Mouse (Mus musculus): Measurements from ENCODE around the gene Nudt6. TPM values are rescaled to one million over a fixed set of nuclear protein-coding genes. Genes with fewer than 3 reads are reported as not detected.

The Nudt6 gene
- polyA plus RNA-seq, 1 experiment from 2014 or later: 9.3 TPM

DNA sequence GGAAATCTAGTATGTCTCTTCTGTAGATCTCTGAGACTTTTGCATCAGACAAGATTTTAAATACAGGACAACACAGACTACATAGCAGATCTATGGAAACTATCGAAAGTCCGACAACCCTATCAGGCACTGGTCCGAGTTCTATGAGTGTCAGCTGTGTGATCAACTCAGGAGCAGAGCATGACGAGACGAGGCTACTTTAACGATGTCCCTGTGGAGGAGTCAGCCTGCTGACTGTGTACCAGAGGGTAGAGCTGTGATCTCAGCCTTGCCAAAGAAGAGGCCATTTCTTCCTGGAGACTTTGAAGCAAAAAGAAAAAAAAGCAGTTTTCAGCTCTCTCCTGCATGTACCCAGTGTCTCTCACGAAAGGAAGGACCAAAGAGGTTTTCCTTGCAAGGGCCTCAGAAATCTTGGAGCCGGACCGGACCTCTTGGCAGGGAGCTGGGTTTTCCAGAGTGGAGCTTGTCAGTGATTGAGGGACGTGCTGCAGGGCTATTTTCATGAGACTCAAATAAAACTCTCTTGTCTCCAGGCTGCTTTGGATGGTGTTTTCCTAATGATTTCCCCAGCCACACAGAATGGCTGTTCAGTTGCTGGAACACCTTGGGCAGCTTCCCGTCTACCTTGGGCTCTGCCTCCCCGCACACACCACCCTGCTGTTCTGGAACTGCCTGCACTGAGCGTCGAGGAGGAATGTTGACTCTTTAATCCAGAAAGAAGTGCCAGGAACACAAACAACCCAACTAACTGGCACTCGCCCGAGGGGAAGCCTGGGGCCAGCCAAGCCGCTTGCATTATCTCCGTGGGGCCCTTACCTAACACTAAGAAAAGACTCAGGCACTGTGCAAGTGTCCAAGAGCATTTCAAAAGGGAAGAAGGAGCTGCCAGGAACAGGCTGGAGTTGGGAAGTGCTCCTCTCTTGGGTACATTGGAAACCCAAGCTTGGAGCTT is 39.8 kb downstream of the Nudt6 start:
- Histone ChIP-seq H3K36me3 (no peaks in the 10 kb centered on the region), H3K9me3 (replicated peaks) (no peaks in the 10 kb centered on the region), H3K4me3 (replicated peaks) (no peak overlapping the region), H3K4me1 (no peaks in the 10 kb centered on the region), H3K4me2 (no peak overlapping the region), H3K27me3 (replicated peaks) (no peaks in the 10 kb centered on the region), H3K9ac (replicated peaks) (no peak overlapping the region), H3K27ac (replicated peaks) (peak overlapping the region; percentile 56; the same call in 1 of the 2 replicates)
- peak; percentile 26; the same call in 1 of the 2 replicates for ATAC-seq (ENCODE audit: low FRiP score)
- WGBS: 72% methylated on average over 18 of the region's 18 CpGs

DNA sequence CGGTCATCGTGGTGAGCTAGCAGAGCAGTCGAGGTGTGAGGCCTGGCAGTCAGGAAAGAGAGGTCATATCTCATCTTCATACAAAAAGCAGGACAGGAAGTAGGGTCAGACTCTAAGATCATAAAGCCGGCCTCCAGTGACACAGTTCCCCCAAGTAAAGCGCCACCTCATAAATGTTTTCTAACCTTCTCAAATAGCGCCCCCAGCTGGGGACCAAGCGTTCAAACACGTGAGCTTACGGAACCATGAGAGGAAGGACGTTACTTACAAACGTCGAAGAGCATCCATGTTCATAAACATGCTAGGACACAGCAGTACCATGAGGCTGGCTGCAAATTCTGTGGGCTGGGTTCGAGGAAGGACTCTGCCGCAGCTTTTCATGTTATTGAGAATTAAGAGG is 40.8 kb downstream of the Nudt6 start:
- no peaks in the 10 kb centered on the region for H3K9me3 ChIP-seq (replicated peaks)
- H3K27ac ChIP-seq (replicated peaks): no peak overlapping the region
- H3K4me2 ChIP-seq: no peak overlapping the region
- no peaks in the 10 kb centered on the region for H3K4me1 ChIP-seq
- no peaks in the 10 kb centered on the region for H3K27me3 ChIP-seq (replicated peaks)
- 85% methylated on average over 14 of the region's 14 CpGs for WGBS
- ATAC-seq (ENCODE audit: low FRiP score): no peak
- H3K9ac ChIP-seq (replicated peaks): no peak overlapping the region
- no peak overlapping the region for H3K4me3 ChIP-seq (replicated peaks)
- no peaks in the 10 kb centered on the region for H3K36me3 ChIP-seq

DNA sequence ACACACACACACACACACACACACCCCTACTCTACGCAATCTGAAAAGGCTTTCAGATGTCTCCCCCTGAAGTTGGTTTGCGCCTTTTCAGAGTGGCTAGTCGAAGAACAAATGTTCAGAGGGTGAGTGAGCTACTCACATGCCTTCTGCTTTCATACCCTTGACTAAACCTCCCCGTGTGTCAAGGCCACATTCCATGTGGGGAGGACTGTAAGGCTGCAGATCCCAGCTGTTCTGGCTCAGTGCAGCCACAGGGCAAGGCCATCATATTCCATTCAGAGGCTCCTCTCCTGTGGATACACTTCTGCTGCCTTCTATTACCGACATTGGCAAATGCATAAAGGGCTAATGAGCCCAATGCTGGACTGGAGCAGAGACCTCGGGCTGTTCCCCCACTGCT is 41.6 kb downstream of the Nudt6 start:
- no peak overlapping the region for H3K27ac ChIP-seq (replicated peaks)
- no peak overlapping the region for H3K9ac ChIP-seq (replicated peaks)
- no peak for ATAC-seq (ENCODE audit: low FRiP score)
- no peak overlapping the region for H3K4me3 ChIP-seq (replicated peaks)
- no peak overlapping the region for H3K4me2 ChIP-seq
- no peaks in the 10 kb centered on the region for H3K4me1 ChIP-seq
- 69% methylated on average over 6 of the region's 6 CpGs for WGBS
- no peaks in the 10 kb centered on the region for H3K27me3 ChIP-seq (replicated peaks)
- no peaks in the 10 kb centered on the region for H3K36me3 ChIP-seq
- H3K9me3 ChIP-seq (replicated peaks): no peaks in the 10 kb centered on the region

DNA sequence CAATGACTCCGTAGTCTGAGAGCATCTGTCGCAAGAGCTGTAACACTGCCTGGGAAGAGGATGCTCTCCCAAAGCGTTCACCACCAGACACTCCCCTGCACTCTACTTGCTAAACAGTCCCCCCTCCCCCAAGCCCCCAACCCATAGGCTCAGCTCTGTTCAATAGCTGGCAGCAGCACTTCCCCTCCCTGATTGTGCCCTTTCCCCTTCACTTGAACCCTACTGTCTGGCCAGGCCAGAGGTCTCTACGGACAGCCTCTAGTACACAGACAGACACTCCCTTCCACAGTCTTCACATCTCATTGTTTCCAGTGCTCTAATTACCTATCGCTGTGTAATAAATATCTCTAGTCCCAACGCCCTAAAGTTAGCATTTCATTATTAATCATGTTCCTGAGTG is 42.1 kb downstream of the Nudt6 start:
- 48% methylated on average over 6 of the region's 6 CpGs for WGBS
- Histone ChIP-seq H3K9ac (replicated peaks) (no peak overlapping the region), H3K4me1 (no peaks in the 10 kb centered on the region), H3K9me3 (replicated peaks) (no peaks in the 10 kb centered on the region), H3K27me3 (replicated peaks) (no peaks in the 10 kb centered on the region), H3K4me2 (no peak overlapping the region), H3K27ac (replicated peaks) (no peak overlapping the region), H3K36me3 (no peaks in the 10 kb centered on the region), H3K4me3 (replicated peaks) (no peak overlapping the region)
- ATAC-seq (ENCODE audit: low FRiP score): no peak

DNA sequence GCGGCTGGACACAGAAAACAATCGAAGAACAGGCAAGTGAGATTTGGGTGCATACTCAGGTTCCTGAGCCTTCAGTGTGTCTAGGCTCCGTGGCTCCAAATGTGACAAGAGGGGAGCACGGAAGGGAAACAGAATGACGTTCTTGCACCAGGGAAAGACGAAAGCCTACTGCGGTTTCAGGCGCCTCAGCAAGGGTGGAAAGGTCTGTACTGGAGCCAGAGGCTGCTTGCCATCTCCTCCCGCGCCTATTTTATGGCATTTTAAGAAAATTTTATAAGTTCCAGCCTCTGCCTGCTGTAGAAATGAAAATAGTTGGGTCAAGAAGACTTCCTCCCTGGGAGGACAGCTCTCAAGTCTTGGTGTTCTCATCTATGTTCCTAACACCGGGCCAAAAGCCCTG is 46.3 kb downstream of the Nudt6 start:
- Histone ChIP-seq H3K4me2 (no peak overlapping the region), H3K27me3 (replicated peaks) (no peaks in the 10 kb centered on the region), H3K27ac (replicated peaks) (no peak overlapping the region), H3K4me1 (no peaks in the 10 kb centered on the region), H3K36me3 (no peaks in the 10 kb centered on the region), H3K9me3 (replicated peaks) (no peaks in the 10 kb centered on the region), H3K9ac (replicated peaks) (no peak overlapping the region), H3K4me3 (replicated peaks) (no peak overlapping the region)
- WGBS: 92% methylated on average over 11 of the region's 11 CpGs
- no peak for ATAC-seq (ENCODE audit: low FRiP score)

DNA sequence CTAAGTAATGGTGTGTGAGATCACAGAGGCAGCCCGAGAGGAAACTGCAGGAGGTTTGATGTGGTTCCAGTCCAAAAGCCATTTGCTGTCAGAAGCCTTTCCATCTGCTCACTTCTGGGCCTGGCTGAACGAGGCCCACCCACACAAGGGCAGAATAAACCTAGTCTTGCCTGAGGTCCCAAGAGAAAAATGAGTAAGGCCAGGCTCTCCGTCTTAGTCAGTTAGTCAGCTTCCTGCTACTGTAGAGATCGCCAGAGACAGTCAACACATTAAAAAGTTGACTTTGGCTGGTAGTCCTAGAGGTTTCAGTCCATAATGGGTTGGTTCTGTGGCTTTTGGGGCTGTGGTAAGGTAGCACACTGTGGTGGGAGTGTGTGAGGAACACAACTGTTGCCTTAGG is 49.6 kb downstream of the Nudt6 start:
- Histone ChIP-seq H3K36me3 (no peaks in the 10 kb centered on the region), H3K4me3 (replicated peaks) (no peak overlapping the region), H3K4me1 (no peaks in the 10 kb centered on the region), H3K27ac (replicated peaks) (no peak overlapping the region), H3K4me2 (no peak overlapping the region), H3K9ac (replicated peaks) (no peak overlapping the region), H3K9me3 (replicated peaks) (no peaks in the 10 kb centered on the region), H3K27me3 (replicated peaks) (no peaks in the 10 kb centered on the region)
- WGBS: 73% methylated on average over 4 of the region's 4 CpGs
- no peak for ATAC-seq (ENCODE audit: low FRiP score)

DNA sequence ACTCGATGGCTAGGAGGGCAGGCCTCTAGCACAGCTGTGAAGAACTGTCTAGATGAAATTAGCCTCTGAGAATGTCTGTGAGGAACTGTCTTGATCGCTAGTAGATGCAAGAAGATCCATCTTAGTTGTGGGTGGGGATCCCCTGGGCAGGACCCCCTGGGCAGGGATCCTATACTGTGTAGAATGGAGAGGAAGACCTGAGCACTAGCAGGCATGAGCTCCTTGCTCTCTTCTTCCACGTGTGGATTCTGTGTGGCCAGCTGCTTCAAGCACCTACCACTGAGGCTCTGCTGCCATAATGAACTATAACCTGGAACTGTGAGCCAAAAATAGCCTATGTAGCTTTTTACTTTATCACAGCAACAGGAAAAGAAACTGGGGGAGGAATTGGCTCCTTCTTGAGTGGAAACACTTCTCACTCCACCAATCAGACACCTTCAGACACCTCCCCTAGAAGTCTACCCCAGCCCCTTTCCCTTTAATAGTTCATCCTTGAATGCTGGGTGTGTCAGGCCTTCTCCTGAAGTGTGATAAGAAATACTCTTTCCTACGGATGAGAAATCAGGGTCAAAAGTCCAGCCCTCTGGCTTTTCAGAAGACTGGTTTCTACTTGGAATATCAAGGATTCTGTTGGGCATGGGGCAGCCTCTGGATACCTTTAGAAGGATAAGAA is 53.5 kb downstream of the Nudt6 start:
- Histone ChIP-seq H3K27me3 (replicated peaks) (no peaks in the 10 kb centered on the region), H3K4me1 (no peaks in the 10 kb centered on the region), H3K9me3 (replicated peaks) (no peaks in the 10 kb centered on the region), H3K4me3 (replicated peaks) (no peak overlapping the region), H3K9ac (replicated peaks) (no peak overlapping the region), H3K27ac (replicated peaks) (no peak overlapping the region), H3K4me2 (no peak overlapping the region), H3K36me3 (no peaks in the 10 kb centered on the region)
- 79% methylated on average over 4 of the region's 4 CpGs for WGBS
- no peak for ATAC-seq (ENCODE audit: low FRiP score)

DNA sequence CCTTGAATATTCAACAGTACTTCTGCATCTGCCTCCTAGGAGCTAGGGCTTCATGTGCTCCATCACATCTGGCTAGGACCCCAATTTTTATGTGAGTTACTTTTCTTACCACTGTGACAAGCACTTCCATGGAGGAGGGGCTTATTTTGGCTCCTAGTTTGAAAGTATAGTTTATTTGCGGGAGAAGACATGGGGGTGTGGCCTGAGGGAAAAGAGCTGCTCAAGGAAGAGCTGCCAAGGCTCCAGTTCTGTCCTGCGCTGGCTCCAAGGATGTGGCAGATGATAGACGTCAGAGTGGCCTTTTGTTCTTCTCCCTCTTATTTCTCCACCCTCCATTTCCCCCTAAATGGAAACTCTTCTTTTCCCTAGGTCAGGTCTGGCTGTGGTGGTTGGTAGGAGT is 54.0 kb downstream of the Nudt6 start:
- no peak for ATAC-seq (ENCODE audit: low FRiP score)
- Histone ChIP-seq H3K4me2 (no peak overlapping the region), H3K36me3 (no peaks in the 10 kb centered on the region), H3K27ac (replicated peaks) (no peak overlapping the region), H3K9me3 (replicated peaks) (no peaks in the 10 kb centered on the region), H3K4me3 (replicated peaks) (no peak overlapping the region), H3K9ac (replicated peaks) (no peak overlapping the region), H3K27me3 (replicated peaks) (no peaks in the 10 kb centered on the region), H3K4me1 (no peaks in the 10 kb centered on the region)
- WGBS: 63% methylated on average over 3 of the region's 3 CpGs

DNA sequence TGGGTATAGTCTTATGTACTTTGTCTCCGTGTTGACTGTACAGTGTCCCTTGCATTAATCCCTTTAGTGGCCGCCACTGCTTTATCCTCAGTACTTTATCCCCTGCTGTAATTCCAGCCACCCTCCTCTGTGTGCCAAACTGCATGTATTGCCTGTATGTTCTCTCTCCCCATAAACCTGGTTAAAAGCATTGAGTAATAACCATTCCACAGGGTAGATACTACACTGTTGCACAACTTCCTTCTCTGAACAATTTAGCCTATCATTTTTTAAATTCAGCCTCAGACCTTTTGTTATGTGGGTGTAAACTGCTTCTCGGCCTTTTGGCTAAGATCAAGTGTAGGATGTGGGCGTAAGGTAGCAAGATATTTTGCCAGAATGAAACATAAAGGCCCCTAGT is 54.9 kb downstream of the Nudt6 start:
- no peak for ATAC-seq (ENCODE audit: low FRiP score)
- 90% methylated on average over 4 of the region's 4 CpGs for WGBS
- no peak overlapping the region for H3K9ac ChIP-seq (replicated peaks)
- no peaks in the 10 kb centered on the region for H3K27me3 ChIP-seq (replicated peaks)
- no peak overlapping the region for H3K27ac ChIP-seq (replicated peaks)
- H3K4me1 ChIP-seq: no peaks in the 10 kb centered on the region
- no peak overlapping the region for H3K4me3 ChIP-seq (replicated peaks)
- H3K36me3 ChIP-seq: no peaks in the 10 kb centered on the region
- H3K4me2 ChIP-seq: no peak overlapping the region
- H3K9me3 ChIP-seq (replicated peaks): no peaks in the 10 kb centered on the region

DNA sequence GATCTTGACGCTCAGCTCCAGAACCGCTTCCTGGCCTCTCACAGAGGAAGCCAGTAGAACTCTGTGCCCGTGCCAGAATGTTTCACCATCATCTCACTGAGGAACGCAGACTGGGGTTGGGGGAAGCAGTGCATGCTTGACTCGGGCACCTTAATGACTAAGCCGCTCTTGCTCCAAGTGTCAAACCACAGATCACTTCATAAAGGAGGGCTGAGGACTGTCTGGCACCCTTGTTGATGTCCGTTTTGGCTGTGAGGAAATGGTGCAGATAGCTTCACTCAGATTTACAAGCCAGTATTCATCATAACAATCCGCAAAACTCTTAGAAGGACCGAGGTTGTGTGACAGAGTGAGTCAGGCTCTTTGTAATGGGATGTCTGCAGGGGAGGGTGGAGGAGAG is 59.3 kb downstream of the Nudt6 start:
- Histone ChIP-seq H3K27me3 (replicated peaks) (no peaks in the 10 kb centered on the region), H3K4me2 (no peak overlapping the region), H3K27ac (replicated peaks) (no peak overlapping the region), H3K9me3 (replicated peaks) (no peaks in the 10 kb centered on the region), H3K9ac (replicated peaks) (no peak overlapping the region), H3K4me1 (no peaks in the 10 kb centered on the region), H3K36me3 (no peaks in the 10 kb centered on the region), H3K4me3 (replicated peaks) (no peak overlapping the region)
- ATAC-seq (ENCODE audit: low FRiP score): no peak
- 86% methylated on average over 9 of the region's 9 CpGs for WGBS

Measured in neural tube, embryonic 15.5 days (tissue).